In the genomic region with DNA sequence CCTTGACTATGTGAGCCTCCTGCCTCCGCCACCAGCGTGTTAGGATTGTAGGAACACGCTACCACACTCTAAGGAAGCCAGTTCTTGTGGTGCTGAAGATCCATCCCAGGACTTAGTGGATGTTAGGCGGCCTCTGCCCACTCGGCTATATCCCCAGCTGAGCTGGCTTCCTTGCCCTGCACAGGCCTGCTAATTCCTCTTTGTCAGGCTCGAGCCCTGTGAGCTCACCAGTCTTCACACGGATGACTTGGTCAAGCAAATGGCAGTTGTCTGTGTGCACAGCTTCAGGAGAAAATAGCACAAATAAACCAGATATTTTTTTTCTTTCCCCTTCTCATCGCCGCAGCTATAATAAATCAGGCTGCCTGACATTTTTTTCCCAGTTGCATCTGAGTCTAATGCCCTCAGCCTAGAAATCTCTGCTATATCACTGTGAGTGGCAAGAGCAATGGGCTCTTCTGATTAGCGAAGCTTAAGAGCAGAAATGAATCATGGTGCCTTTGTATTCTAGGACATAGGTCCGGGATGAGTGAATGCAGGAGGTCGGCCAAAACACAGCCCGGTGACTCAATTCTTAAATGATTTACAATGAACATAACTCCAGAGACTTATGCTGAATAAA, we compare ENCODE assay signal across 15 mouse cellular contexts. TPM values are rescaled to one million over a fixed set of nuclear protein-coding genes. Genes with fewer than 3 reads are reported as not detected.
DNase-seq lines count a peak whose midpoint lies in the region; ATAC-seq lines count a peak whose summit lies in the region.
"Had no signal": no experiment of that assay in that cellular context is flagged by ENCODE, and none has a peak within 500 bp of the region (broad histone marks: within the 10 kb centered on the region; RNA-seq: fewer than 3 reads in every experiment).

No protein-coding gene starts in this region.

- ATAC-seq in forebrain, embryonic 11.5 days (replicated peaks; ENCODE audit: low FRiP score): peak; percentile 69
- peak; percentile 78 for ATAC-seq in hindbrain, embryonic 16.5 days
- 0 out of 2 replicates have a peak, but pooled peaks have one; percentile 14 for ATAC-seq in neural tube, embryonic 12.5 days (ENCODE audit: low FRiP score, low read depth)
- ATAC-seq in kidney, embryonic 16.5 days (ENCODE audit: low FRiP score, low TSS enrichment): no peak
- ATAC-seq: inflammation-experienced regulatory T-cells, adult 6 months had no signal

- peaks cover 7% of the 10 kb centered on the region; the same call in 1 of the 2 replicates for H3K4me1 ChIP-seq in forebrain, embryonic 11.5 days (replicated peaks; ENCODE audit: control insufficient read depth, insufficient read depth, low read length)
- H3K4me1 ChIP-seq in hindbrain, embryonic 16.5 days (ENCODE audit: control insufficient read depth, insufficient read depth, low read depth, low read length): peaks cover 5% of the 10 kb centered on the region
- H3K4me1 ChIP-seq in neural tube, embryonic 12.5 days: peaks cover 6% of the 10 kb centered on the region; the same call in 1 of the 2 replicates
- H3K4me1 ChIP-seq in kidney, embryonic 16.5 days (ENCODE audit: insufficient read depth, low read length): no peaks in the 10 kb centered on the region
- H3K4me1 ChIP-seq: embryonic facial prominence, embryonic 15.5 days; heart, embryonic 10.5 days; limb, embryonic 13.5 days; lung, embryonic 15.5 days had no signal

- no peak overlapping the region for H3K4me3 ChIP-seq in forebrain, embryonic 11.5 days (ENCODE audit: low read depth, low read length)
- H3K4me3 ChIP-seq in hindbrain, embryonic 16.5 days (ENCODE audit: low read length): no peak overlapping the region
- H3K4me3 ChIP-seq in neural tube, embryonic 12.5 days: no peak overlapping the region
- no peak overlapping the region for H3K4me3 ChIP-seq in kidney, embryonic 16.5 days (ENCODE audit: low read length)
- H3K4me3 ChIP-seq: embryonic facial prominence, embryonic 15.5 days; heart, embryonic 10.5 days; limb, embryonic 13.5 days; lung, embryonic 15.5 days had no signal

- no peaks in the 10 kb centered on the region for H3K27me3 ChIP-seq in forebrain, embryonic 11.5 days (ENCODE audit: control insufficient read depth, insufficient read depth, low read length)
- no peaks in the 10 kb centered on the region for H3K27me3 ChIP-seq in hindbrain, embryonic 16.5 days (replicated peaks; ENCODE audit: control insufficient read depth, insufficient read depth, low read length)
- H3K27me3 ChIP-seq in neural tube, embryonic 12.5 days (replicated peaks): no peaks in the 10 kb centered on the region
- H3K27me3 ChIP-seq in kidney, embryonic 16.5 days (ENCODE audit: insufficient read depth, low read length): no peaks in the 10 kb centered on the region
- H3K27me3 ChIP-seq: embryonic facial prominence, embryonic 15.5 days; lung, embryonic 15.5 days had no signal

- H3K9ac ChIP-seq in forebrain, embryonic 11.5 days (ENCODE audit: low read length): peak overlapping the region; percentile 16; the same call in 1 of the 2 replicates
- H3K9ac ChIP-seq in hindbrain, embryonic 16.5 days (ENCODE audit: low read depth, low read length): no peak overlapping the region
- H3K9ac ChIP-seq in neural tube, embryonic 12.5 days: no peak overlapping the region
- H3K9ac ChIP-seq in kidney, embryonic 16.5 days (replicated peaks; ENCODE audit: low read length): no peak overlapping the region
- H3K9ac ChIP-seq: embryonic facial prominence, embryonic 15.5 days; limb, embryonic 13.5 days; lung, embryonic 15.5 days had no signal

- no peaks in the 10 kb centered on the region for H3K36me3 ChIP-seq in forebrain, embryonic 11.5 days (ENCODE audit: control insufficient read depth, insufficient read depth, low read length)
- no peaks in the 10 kb centered on the region for H3K36me3 ChIP-seq in hindbrain, embryonic 16.5 days (ENCODE audit: control insufficient read depth, insufficient read depth, low read length)
- no peaks in the 10 kb centered on the region for H3K36me3 ChIP-seq in neural tube, embryonic 12.5 days
- H3K36me3 ChIP-seq in kidney, embryonic 16.5 days (ENCODE audit: insufficient read depth, low read length): no peaks in the 10 kb centered on the region
- H3K36me3 ChIP-seq: embryonic facial prominence, embryonic 15.5 days; heart, embryonic 10.5 days; limb, embryonic 13.5 days; lung, embryonic 15.5 days had no signal

- 48% methylated on average over 13 of the region's 13 CpGs for WGBS in forebrain, embryonic 11.5 days
- WGBS in hindbrain, embryonic 16.5 days: 40% methylated on average over 13 of the region's 13 CpGs
- 41% methylated on average over 13 of the region's 13 CpGs for WGBS in neural tube, embryonic 12.5 days
- 42% methylated on average over 13 of the region's 13 CpGs for WGBS in kidney, embryonic 16.5 days

- H3K4me2 ChIP-seq in forebrain, embryonic 11.5 days (ENCODE audit: low read depth, low read length, severe bottlenecking): no peak overlapping the region
- no peak overlapping the region for H3K4me2 ChIP-seq in hindbrain, embryonic 16.5 days (ENCODE audit: low read length)
- no peak overlapping the region for H3K4me2 ChIP-seq in neural tube, embryonic 12.5 days (replicated peaks)
- no peak overlapping the region for H3K4me2 ChIP-seq in kidney, embryonic 16.5 days (replicated peaks; ENCODE audit: low read depth, low read length)
- H3K4me2 ChIP-seq: embryonic facial prominence, embryonic 15.5 days; limb, embryonic 13.5 days; lung, embryonic 15.5 days had no signal

- H3K27ac ChIP-seq in forebrain, embryonic 11.5 days (ENCODE audit: low read depth, low read length): peak overlapping the region; percentile 12; the same call in 1 of the 2 replicates
- H3K27ac ChIP-seq in hindbrain, embryonic 16.5 days (ENCODE audit: low read depth, low read length): peak overlapping the region; percentile 12; the same call in 1 of the 2 replicates
- H3K27ac ChIP-seq in neural tube, embryonic 12.5 days: no peak overlapping the region
- no peak overlapping the region for H3K27ac ChIP-seq in kidney, embryonic 16.5 days (ENCODE audit: low read length)
- H3K27ac ChIP-seq: embryonic facial prominence, embryonic 15.5 days; heart, embryonic 10.5 days; limb, embryonic 13.5 days; lung, embryonic 15.5 days had no signal

- DNase-seq in adrenal gland, adult (ENCODE audit: inconsistent age in 2 of 2, low spot score in 1 of 2): peak; percentile 11 to 53
- DNase-seq in adrenal gland, adult 8-10 months: no peak
- peak; percentile 54 for DNase-seq in forebrain, embryonic 11.5 days (ENCODE audit: low spot score)
- no peak for DNase-seq in ovary, adult 18-20 months (ENCODE audit: low spot score)
- no peak for DNase-seq in kidney, adult 8-10 months
- DNase-seq: cerebellum, adult 2 months; right cerebral cortex, postnatal 14 days had no signal

- no peaks in the 10 kb centered on the region for H3K9me3 ChIP-seq in forebrain, embryonic 11.5 days (ENCODE audit: control insufficient read depth, low read length)
- H3K9me3 ChIP-seq in hindbrain, embryonic 16.5 days (ENCODE audit: control insufficient read depth, low read length): no peaks in the 10 kb centered on the region
- H3K9me3 ChIP-seq in neural tube, embryonic 12.5 days: no peaks in the 10 kb centered on the region
- no peaks in the 10 kb centered on the region for H3K9me3 ChIP-seq in kidney, embryonic 16.5 days (ENCODE audit: low read length)
- H3K9me3 ChIP-seq: embryonic facial prominence, embryonic 15.5 days; heart, embryonic 10.5 days; limb, embryonic 13.5 days; lung, embryonic 15.5 days had no signal

RNA-seq across cellular contexts. Expression of gene Pcdh8, which starts 16.4 kb away (rescaled TPM):
- total RNA-seq in adrenal gland, adult 8-10 months (2022): under 1 TPM in 3 of 4 experiments, not detected in 1; 0.08 to 0.61 (median 0.21) TPM
- 11.4 and 13.7 TPM in 2 replicates for polyA plus RNA-seq in forebrain, embryonic 11.5 days (2014; fragmentation: Nextera tagmentation; extraction: Ambion mirVana)
- 35.7 and 42.8 TPM in 2 replicates for polyA plus RNA-seq in hindbrain, embryonic 16.5 days (2015; fragmentation: Nextera tagmentation; extraction: Ambion mirVana)
- 40.6 and 43.8 TPM in 2 replicates for polyA plus RNA-seq in neural tube, embryonic 12.5 days (2016; fragmentation: Nextera tagmentation; extraction: Ambion mirVana)
- polyA plus RNA-seq in kidney, embryonic 16.5 days (2015; fragmentation: Nextera tagmentation; extraction: Ambion mirVana): 1.6 and 1.9 TPM in 2 replicates
- polyA plus RNA-seq: inflammation-experienced regulatory T-cells, adult 6 months had no signal

Comparison
In these comparisons a context has a peak if more than half of its experiments do, and no peak if none do; other contexts are left out.
1. DNase-seq: peak in adrenal gland, adult (2 of 2) and forebrain, embryonic 11.5 days (single experiment); none in adrenal gland, adult 8-10 months (single experiment), ovary, adult 18-20 months (single experiment) and kidney, adult 8-10 months (0 of 2).
2. H3K27ac ChIP-seq: peak in forebrain, embryonic 11.5 days (single experiment) and hindbrain, embryonic 16.5 days (single experiment); none in neural tube, embryonic 12.5 days (single experiment) and kidney, embryonic 16.5 days (single experiment).